Mouse (Mus musculus) frontal cortex, postnatal 36 days (tissue): ENCODE results near the gene Sacs.

Experiments used
- DNase-seq, 2 experiments: peaks; one replicate each; pipeline ENCODE4 v3.0.0; 2022; ENCODE audit warnings: low spot score in 2 of 2

The Sacs gene

GRCm38 (mm10) chr14:61237101-61237654 lies 98.9 kb downstream of the Sacs start:
- DNase-seq: no peak

GRCm38 (mm10) chr14:61238751-61239150 lies 100.5 kb downstream of the Sacs start:
- DNase-seq: peak; percentile 48 to 66

GRCm38 (mm10) chr14:61242611-61243010 lies 104.4 kb downstream of the Sacs start:
- no peak for DNase-seq

- no peak for DNase-seq
Observed at GRCm38 (mm10) chr14:61246444-61246843, 108.2 kb downstream of the Sacs start.

GRCm38 (mm10) chr14:61252596-61253388 lies 114.5 kb downstream of the Sacs start:
- DNase-seq: no peak

- DNase-seq: no peak
Observed at GRCm38 (mm10) chr14:61258352-61258751, 120.1 kb downstream of the Sacs start, which contains the start of gene Sgcg. Gene Sgcg, minus strand, starts transcription at chr14:61258490.

- DNase-seq: no peak
Observed at GRCm38 (mm10) chr14:61259084-61259483, 120.8 kb downstream of the Sacs start.

GRCm38 (mm10) chr14:61267908-61268475 lies 129.7 kb downstream of the Sacs start:
- no peak for DNase-seq

GRCm38 (mm10) chr14:61274414-61275198 lies 136.3 kb downstream of the Sacs start:
- no peak for DNase-seq

GRCm38 (mm10) chr14:61277285-61277684 lies 139.0 kb downstream of the Sacs start:
- peak; percentile 17 to 29 for DNase-seq

- no peak for DNase-seq
Observed at GRCm38 (mm10) chr14:61278676-61279300, 140.5 kb downstream of the Sacs start.

GRCm38 (mm10) chr14:61288606-61289286 lies 150.5 kb downstream of the Sacs start:
- DNase-seq: no peak
